Mouse (Mus musculus): ENCODE measurements at regions not wholly inside any gene's neighbourhood (a gene's known extent, or its start where the extent isn't known, plus 50 kb on each side); places are given as distances from the start of the nearest gene placed in this dataset.

GRCm38 (mm10) chr10:96691319-96691870 lies 74.6 kb downstream of the Btg1 start:
- TF ChIP-seq CTCF (IDR thresholded peaks at IDR 0.05), result no peak
- Histone ChIP-seq H3K27me3 (ENCODE audit: insufficient read depth, low read length) (no peaks in the 10 kb centered on the region), H3K9me3 (ENCODE audit: low read length) (no peaks in the 10 kb centered on the region), H3K36me3 (ENCODE audit: insufficient read depth, low read length) (no peaks in the 10 kb centered on the region), H3K27ac (ENCODE audit: low read depth, low read length) (no peak overlapping the region), H3K4me1 (ENCODE audit: insufficient read depth, low read length) (no peaks in the 10 kb centered on the region), H3K4me2 (ENCODE audit: low read depth, low read length, poor library complexity, severe bottlenecking) (no peak overlapping the region), H3K4me3 (ENCODE audit: low read depth, low read length) (no peak overlapping the region), H3K9ac (replicated peaks; ENCODE audit: low read length, poor library complexity, severe bottlenecking) (no peak overlapping the region)
- WGBS, result 85% methylated on average over 6 of the region's 6 CpGs
- DNase-seq (ENCODE audit: low spot score) (no peak), ATAC-seq (ENCODE audit: low FRiP score) (no peak)

GRCm38 (mm10) chr10:96692821-96693220 lies 76.0 kb downstream of the Btg1 start:
- DNase-seq (ENCODE audit: low spot score) (no peak), ATAC-seq (ENCODE audit: low FRiP score) (no peak)
- H3K27ac ChIP-seq (ENCODE audit: low read depth, low read length), result no peak overlapping the region

DNA sequence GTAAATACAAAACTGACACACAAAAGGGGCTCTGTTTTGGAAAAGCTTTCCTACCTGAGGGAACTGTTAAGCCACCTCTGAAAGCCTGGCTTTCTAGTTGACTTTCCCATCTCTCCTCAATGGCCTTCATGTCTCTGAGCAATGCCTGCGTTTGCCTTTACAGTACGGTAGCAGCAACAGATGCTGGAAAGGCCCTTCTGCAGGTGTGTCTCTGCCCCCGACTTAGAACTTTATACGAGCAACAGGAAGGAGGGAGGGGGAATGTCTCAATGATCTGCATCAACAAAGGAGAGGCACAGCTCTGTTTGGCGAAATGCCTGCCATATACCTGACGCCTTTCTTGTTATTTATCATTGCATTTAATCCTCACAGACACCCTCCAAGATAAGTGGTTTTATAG lies 77.0 kb downstream of the Btg1 start:
- TF ChIP-seq CTCF (IDR thresholded peaks at IDR 0.05), result no peak
- no peaks in the 10 kb centered on the region for H3K4me1 ChIP-seq (ENCODE audit: insufficient read depth, low read length)
- no peak overlapping the region for H3K9ac ChIP-seq (replicated peaks; ENCODE audit: low read length, poor library complexity, severe bottlenecking)
- no peak overlapping the region for H3K4me3 ChIP-seq (ENCODE audit: low read depth, low read length)
- H3K27ac ChIP-seq (ENCODE audit: low read depth, low read length), result no peak overlapping the region
- H3K36me3 ChIP-seq (ENCODE audit: insufficient read depth, low read length), result no peaks in the 10 kb centered on the region
- H3K4me2 ChIP-seq (ENCODE audit: low read depth, low read length, poor library complexity, severe bottlenecking), result no peak overlapping the region
- no peaks in the 10 kb centered on the region for H3K27me3 ChIP-seq (ENCODE audit: insufficient read depth, low read length)
- H3K9me3 ChIP-seq (ENCODE audit: low read length), result no peaks in the 10 kb centered on the region
- no peak for DNase-seq (ENCODE audit: low spot score)
- WGBS, result 80% methylated on average over 6 of the region's 6 CpGs
- no peak for ATAC-seq (ENCODE audit: low FRiP score)

More at GRCm38 (mm10) chr10:96692821-96693220, 76.0 kb downstream of the Btg1 start:
- Histone ChIP-seq H3K4me3 (ENCODE audit: low read depth, low read length) (no peak overlapping the region), H3K27me3 (ENCODE audit: insufficient read depth, low read length) (no peaks in the 10 kb centered on the region), H3K9me3 (ENCODE audit: low read length) (no peaks in the 10 kb centered on the region), H3K4me1 (ENCODE audit: insufficient read depth, low read length) (no peaks in the 10 kb centered on the region), H3K36me3 (ENCODE audit: insufficient read depth, low read length) (no peaks in the 10 kb centered on the region), H3K4me2 (ENCODE audit: low read depth, low read length, poor library complexity, severe bottlenecking) (no peak overlapping the region), H3K9ac (replicated peaks; ENCODE audit: low read length, poor library complexity, severe bottlenecking) (no peak overlapping the region)
- 92% methylated on average over 7 of the region's 7 CpGs for WGBS
- no peak for TF ChIP-seq CTCF (IDR thresholded peaks at IDR 0.05)

- WGBS, result 93% methylated on average over 7 of the region's 7 CpGs
- no peaks in the 10 kb centered on the region for H3K9me3 ChIP-seq (ENCODE audit: low read length)
- ATAC-seq (ENCODE audit: low FRiP score), result no peak
- no peak overlapping the region for H3K4me2 ChIP-seq (ENCODE audit: low read depth, low read length, poor library complexity, severe bottlenecking)
- H3K27me3 ChIP-seq (ENCODE audit: insufficient read depth, low read length), result no peaks in the 10 kb centered on the region
- no peak for TF ChIP-seq CTCF (IDR thresholded peaks at IDR 0.05)
- no peak overlapping the region for H3K9ac ChIP-seq (replicated peaks; ENCODE audit: low read length, poor library complexity, severe bottlenecking)
- DNase-seq (ENCODE audit: low spot score), result no peak
- no peak overlapping the region for H3K27ac ChIP-seq (ENCODE audit: low read depth, low read length)
- no peaks in the 10 kb centered on the region for H3K36me3 ChIP-seq (ENCODE audit: insufficient read depth, low read length)
- no peaks in the 10 kb centered on the region for H3K4me1 ChIP-seq (ENCODE audit: insufficient read depth, low read length)
- H3K4me3 ChIP-seq (ENCODE audit: low read depth, low read length), result no peak overlapping the region
Observed at GRCm38 (mm10) chr10:96696571-96696970, 79.8 kb downstream of the Btg1 start.

- Histone ChIP-seq H3K4me1 (ENCODE audit: insufficient read depth, low read length) (no peaks in the 10 kb centered on the region), H3K4me2 (ENCODE audit: low read depth, low read length, poor library complexity, severe bottlenecking) (no peak overlapping the region), H3K36me3 (ENCODE audit: insufficient read depth, low read length) (no peaks in the 10 kb centered on the region), H3K27ac (ENCODE audit: low read depth, low read length) (no peak overlapping the region), H3K9me3 (ENCODE audit: low read length) (no peaks in the 10 kb centered on the region), H3K9ac (replicated peaks; ENCODE audit: low read length, poor library complexity, severe bottlenecking) (no peak overlapping the region), H3K27me3 (ENCODE audit: insufficient read depth, low read length) (no peaks in the 10 kb centered on the region), H3K4me3 (ENCODE audit: low read depth, low read length) (no peak overlapping the region)
- TF ChIP-seq CTCF (IDR thresholded peaks at IDR 0.05), result no peak
- ATAC-seq (ENCODE audit: low FRiP score) (no peak), DNase-seq (ENCODE audit: low spot score) (no peak)
- WGBS, result 84% methylated on average over 3 of the region's 3 CpGs
Observed at GRCm38 (mm10) chr10:96697781-96698180, 81.0 kb downstream of the Btg1 start.

GRCm38 (mm10) chr10:96706656-96707055 lies 89.8 kb downstream of the Btg1 start:
- Histone ChIP-seq H3K36me3 (ENCODE audit: insufficient read depth, low read length) (no peaks in the 10 kb centered on the region), H3K9ac (replicated peaks; ENCODE audit: low read length, poor library complexity, severe bottlenecking) (no peak overlapping the region), H3K4me2 (ENCODE audit: low read depth, low read length, poor library complexity, severe bottlenecking) (no peak overlapping the region), H3K9me3 (ENCODE audit: low read length) (no peaks in the 10 kb centered on the region), H3K27ac (ENCODE audit: low read depth, low read length) (no peak overlapping the region), H3K27me3 (ENCODE audit: insufficient read depth, low read length) (no peaks in the 10 kb centered on the region), H3K4me1 (ENCODE audit: insufficient read depth, low read length) (no peaks in the 10 kb centered on the region), H3K4me3 (ENCODE audit: low read depth, low read length) (no peak overlapping the region)
- DNase-seq (ENCODE audit: low spot score), result no peak
- 91% methylated on average over 4 of the region's 4 CpGs for WGBS
- no peak for TF ChIP-seq CTCF (IDR thresholded peaks at IDR 0.05)
- no peak for ATAC-seq (ENCODE audit: low FRiP score)

Data from midbrain, postnatal 0 days (tissue).